Mouse (Mus musculus) MEL (cell line): Measurements from ENCODE around the gene Phxr2. TPM values are rescaled to one million over a fixed set of nuclear protein-coding genes. Genes with fewer than 3 reads are reported as not detected.

Source experiments
- DNase-seq: peaks from one replicate; pipeline ENCODE4 v3.0.0; 2011; ENCODE audit warnings: low read depth, low spot score
- H3K27ac ChIP-seq: 2 replicates; pipeline ENCODE4 v1.5.1; 2012; ENCODE audit warnings: low read depth, mild to moderate bottlenecking, control low read depth, low read length, moderate library complexity; ENCODE audit not compliant: control insufficient read depth
- H3K27me3 ChIP-seq, 2 experiments: fragments of 150-350 bp in 1 of 2; sonication (generic) in 1 of 2; 2 replicates each; pipeline ENCODE4 v1.6.1; 2012; ENCODE audit warnings: low read length in 2 of 2, mild to moderate bottlenecking in 2 of 2, improper control_type of control experiment in 1 of 2, moderate library complexity in 1 of 2; ENCODE audit not compliant: insufficient read depth in 2 of 2, control insufficient read depth in 1 of 2
- H3K36me3 ChIP-seq, 2 experiments: 2 replicates each; pipeline ENCODE4 v1.6.1; 2012 to 2014; ENCODE audit warnings: low read length in 2 of 2, improper control_type of control experiment in 1 of 2, inconsistent platforms in 1 of 2, mild to moderate bottlenecking in 1 of 2; ENCODE audit not compliant: insufficient read depth in 2 of 2, control insufficient read depth in 1 of 2
- H3K4me1 ChIP-seq, 2 experiments: fragments of 150-350 bp in 1 of 2; sonication (generic) in 1 of 2; 2 replicates each; pipeline ENCODE4 v1.6.1; 2012; ENCODE audit warnings: low read length in 2 of 2, improper control_type of control experiment in 1 of 2, mild to moderate bottlenecking in 1 of 2; ENCODE audit not compliant: insufficient read depth in 2 of 2, control insufficient read depth in 1 of 2
- H3K4me3 ChIP-seq, 2 experiments: fragments of 150-350 bp in 1 of 2; sonication (generic) in 1 of 2; 2 replicates each; pipeline ENCODE4 v1.5.1; 2012; ENCODE audit warnings: low read depth in 2 of 2, low read length in 2 of 2, mild to moderate bottlenecking in 2 of 2, moderate library complexity in 2 of 2, control low read depth in 1 of 2, improper control_type of control experiment in 1 of 2; ENCODE audit not compliant: control insufficient read depth in 1 of 2, insufficient read depth in 1 of 2
- H3K79me2 ChIP-seq: 2 replicates; pipeline ENCODE4 v1.6.1; 2012; ENCODE audit warnings: mild to moderate bottlenecking, low read length, moderate library complexity; ENCODE audit not compliant: control insufficient read depth, poor library complexity, insufficient read depth
- H3K9ac ChIP-seq: 2 replicates; pipeline ENCODE4 v1.6.1; 2012; ENCODE audit warnings: low read depth, mild to moderate bottlenecking, control low read depth, low read length, moderate library complexity; ENCODE audit not compliant: control insufficient read depth, poor library complexity, severe bottlenecking
- H3K9me3 ChIP-seq: fragments of 150-350 bp; sonication (generic); replicated peaks from 2 replicates; pipeline ENCODE4 v1.6.1; 2012; ENCODE audit warnings: mild to moderate bottlenecking, low read length, improper control_type of control experiment, moderate library complexity; ENCODE audit not compliant: insufficient read depth
- GABPA ChIP-seq: IDR thresholded peaks from 2 replicates; pipeline ENCODE4 v1.6.1; 2012; ENCODE audit warnings: low read depth, mild to moderate bottlenecking, inconsistent platforms, low read length, improper control_type of control experiment, moderate library complexity
- HCFC1 ChIP-seq: IDR thresholded peaks from 2 replicates; pipeline ENCODE4 v1.6.1; 2012; ENCODE audit warnings: low read depth, mild to moderate bottlenecking, inconsistent platforms, low read length, improper control_type of control experiment, moderate library complexity
- MXI1 ChIP-seq: IDR thresholded peaks from 2 replicates; pipeline ENCODE4 v1.6.1; 2011; ENCODE audit warnings: mild to moderate bottlenecking, low read depth, low read length, improper control_type of control experiment
- NELFE ChIP-seq: IDR thresholded peaks from 2 replicates; pipeline ENCODE4 v1.6.1; 2011; ENCODE audit warnings: low read depth, low read length, improper control_type of control experiment
- POLR2AphosphoS2 ChIP-seq: IDR thresholded peaks from 2 replicates; pipeline ENCODE4 v1.6.1; 2011; ENCODE audit warnings: low read length, improper control_type of control experiment
- RAD21 ChIP-seq: IDR thresholded peaks from 2 replicates; pipeline ENCODE4 v1.6.1; 2011; ENCODE audit warnings: mild to moderate bottlenecking, low read depth, low read length, improper control_type of control experiment
- TBP ChIP-seq: IDR thresholded peaks from 2 replicates; pipeline ENCODE4 v1.8.0; 2011; ENCODE audit warnings: low read depth, low read length, improper control_type of control experiment
- ZMIZ1 ChIP-seq: IDR thresholded peaks from 2 replicates; pipeline ENCODE4 v1.6.1; 2012; ENCODE audit warnings: low read depth, mild to moderate bottlenecking, inconsistent platforms, low read length, improper control_type of control experiment, moderate library complexity
- polyA plus RNA-seq, 2 experiments: library from polyadenylated mRNA; stranded (reverse) in 1 of 2; unstranded in 1 of 2; fragments of >175 nt in 1 of 2; fragments of >200 nt in 1 of 2; gene quantifications; 2 replicates each; pipeline versions ENCODE4 v1.2.1 to v1.2.4; 2012; ENCODE audit warnings: low replicate concordance in 2 of 2, low read depth in 1 of 2; ENCODE audit not compliant: insufficient read length in 2 of 2, insufficient read depth in 1 of 2, missing spikeins in 1 of 2
- total RNA-seq: library from RNA; depleted of rRNA; stranded (reverse); fragments of 300-350 nt; gene quantifications from 2 replicates; pipeline ENCODE4 v1.2.3, GENCODE M21; 2012; rRNA removed

The Phxr2 gene
- total and polyA plus RNA-seq, 3 experiments, result not detected

GRCm38 (mm10) chr10:99076113-99076895 is 49.8 kb downstream of the Phxr2 start:
- Histone ChIP-seq H3K9ac (no peak overlapping the region), H3K79me2 (no peaks in the 10 kb centered on the region), H3K27ac (no peak overlapping the region), H3K9me3 (no peaks in the 10 kb centered on the region), H3K36me3 (peaks cover 0 to 5% of the 10 kb centered on the region in 2 experiments; a peak in 2 of 4 replicates), H3K4me1 (peaks cover 0 to 4% of the 10 kb centered on the region in 2 experiments; a peak in 1 of 4 replicates), H3K4me3 (no peak overlapping the region), H3K27me3 (no peaks in the 10 kb centered on the region)
- DNase-seq, result no peak
- TF ChIP-seq MXI1 (no peak), RAD21 (no peak), GABPA (no peak), TBP (no peak), NELFE (no peak), POLR2AphosphoS2 (no peak), ZMIZ1 (no peak), HCFC1 (no peak)

Other genes with a start within 250 kb of the Phxr2 start
- gene Atp2b1, start 211.9 kb downstream of the Phxr2 start, total RNA-seq, result 23.5 and 29.4 TPM in 2 replicates
- gene Atp2b1, start 211.9 kb downstream of the Phxr2 start, polyA plus RNA-seq, result 10 to 100 TPM in 1 of 2 experiments, not detected in 1; 26.6 TPM
- 3.3 and 5.5 TPM in 2 replicates for gene Poc1b, start 19.3 kb downstream of the Phxr2 start, total RNA-seq
- 10 to 100 TPM in 1 of 2 experiments, not detected in 1; 15.3 TPM for gene Poc1b, start 19.3 kb downstream of the Phxr2 start, polyA plus RNA-seq
- 1.2 and 1.7 TPM in 2 replicates for gene Galnt4, start 18.2 kb downstream of the Phxr2 start, total RNA-seq
- gene Galnt4, start 18.2 kb downstream of the Phxr2 start, polyA plus RNA-seq, result 1 to 10 TPM in 1 of 2 experiments, not detected in 1; 1.6 TPM
- 8.2 and 12.6 TPM in 2 replicates for gene Dusp6, start 136.9 kb upstream of the Phxr2 start, total RNA-seq
- gene Dusp6, start 136.9 kb upstream of the Phxr2 start, polyA plus RNA-seq, result 10 to 100 TPM in 1 of 2 experiments, not detected in 1; 11.9 TPM